Mouse (Mus musculus): Measurements from ENCODE around the gene Mc1r.

DNA sequence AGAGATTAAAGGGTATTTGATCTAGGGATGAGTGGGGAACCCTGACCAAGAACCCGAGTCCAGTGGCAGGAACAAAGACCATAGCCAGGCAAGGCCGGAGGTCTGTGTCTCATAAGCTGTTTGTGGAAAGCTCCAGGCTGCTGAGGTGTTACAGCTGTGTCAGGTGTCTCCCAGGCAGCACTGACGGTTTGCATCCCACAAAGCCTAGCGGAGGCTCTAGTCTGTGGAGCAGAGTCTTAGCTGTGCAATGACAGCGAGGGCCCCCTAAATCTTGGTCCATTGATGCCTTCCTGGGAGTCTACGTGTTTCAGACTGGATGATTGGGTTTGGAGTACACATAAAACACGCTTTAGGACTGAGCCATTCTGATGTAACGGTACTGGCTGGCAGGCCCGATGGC lies 5.0 kb upstream of the Mc1r start:
- no peak for TF ChIP-seq POLR2A (IDR thresholded peaks at IDR 0.05; ENCODE audit: low read depth, low read length)
- no peak for TF ChIP-seq CTCF (IDR thresholded peaks at IDR 0.05; ENCODE audit: extremely low read depth, insufficient read length, insufficient replicate concordance, low read depth, low read length)
